Mouse (Mus musculus): ENCODE results near the gene Fes.

Fes gene

GRCm38 (mm10) chr7:80387633-80388543, at the start of gene Fes:
Fes (minus strand) TSS chr7:80387946.
- peak; percentile 62 for DNase-seq (ENCODE audit: extremely low spot score, low spot score)

- DNase-seq (ENCODE audit: extremely low spot score, low spot score), result no peak
Measured at GRCm38 (mm10) chr7:80436571-80436970, 48.8 kb upstream of the Fes start.

GRCm38 (mm10) chr7:80435594-80435993, 47.8 kb upstream of the Fes start:
- DNase-seq (ENCODE audit: extremely low spot score, low spot score), result no peak

GRCm38 (mm10) chr7:80429661-80430060, 41.9 kb upstream of the Fes start:
- DNase-seq (ENCODE audit: extremely low spot score, low spot score), result no peak

GRCm38 (mm10) chr7:80427730-80428129, 40.0 kb upstream of the Fes start:
- no peak for DNase-seq (ENCODE audit: extremely low spot score, low spot score)

GRCm38 (mm10) chr7:80426363-80426762, 38.6 kb upstream of the Fes start:
- no peak for DNase-seq (ENCODE audit: extremely low spot score, low spot score)

- no peak for DNase-seq (ENCODE audit: extremely low spot score, low spot score)
Measured at GRCm38 (mm10) chr7:80424722-80425121, 37.0 kb upstream of the Fes start.

GRCm38 (mm10) chr7:80422759-80423480, 35.2 kb upstream of the Fes start:
- DNase-seq (ENCODE audit: extremely low spot score, low spot score), result no peak

GRCm38 (mm10) chr7:80421576-80421975, 33.8 kb upstream of the Fes start:
- no peak for DNase-seq (ENCODE audit: extremely low spot score, low spot score)

- no peak for DNase-seq (ENCODE audit: extremely low spot score, low spot score)
Measured at GRCm38 (mm10) chr7:80420586-80420985, 32.8 kb upstream of the Fes start.

- no peak for DNase-seq (ENCODE audit: extremely low spot score, low spot score)
Measured at GRCm38 (mm10) chr7:80419278-80419677, 31.5 kb upstream of the Fes start.

- no peak for DNase-seq (ENCODE audit: extremely low spot score, low spot score)
Measured at GRCm38 (mm10) chr7:80418036-80418435, 30.3 kb upstream of the Fes start.

GRCm38 (mm10) chr7:80417601-80418000, 29.9 kb upstream of the Fes start:
- DNase-seq (ENCODE audit: extremely low spot score, low spot score), result no peak

GRCm38 (mm10) chr7:80416969-80417368, 29.2 kb upstream of the Fes start:
- no peak for DNase-seq (ENCODE audit: extremely low spot score, low spot score)

- DNase-seq (ENCODE audit: extremely low spot score, low spot score), result no peak
Measured at GRCm38 (mm10) chr7:80414303-80414855, 26.6 kb upstream of the Fes start.

- DNase-seq (ENCODE audit: extremely low spot score, low spot score), result no peak
Measured at GRCm38 (mm10) chr7:80413512-80414302, 26.0 kb upstream of the Fes start.

GRCm38 (mm10) chr7:80412781-80413180, 25.0 kb upstream of the Fes start:
- no peak for DNase-seq (ENCODE audit: extremely low spot score, low spot score)

- DNase-seq (ENCODE audit: extremely low spot score, low spot score), result no peak
Measured at GRCm38 (mm10) chr7:80412279-80412678, 24.5 kb upstream of the Fes start.

- DNase-seq (ENCODE audit: extremely low spot score, low spot score), result no peak
Measured at GRCm38 (mm10) chr7:80410380-80410779, 22.6 kb upstream of the Fes start.

- no peak for DNase-seq (ENCODE audit: extremely low spot score, low spot score)
Measured at GRCm38 (mm10) chr7:80407712-80408111, 20.0 kb upstream of the Fes start.

- DNase-seq (ENCODE audit: extremely low spot score, low spot score), result no peak
Measured at GRCm38 (mm10) chr7:80406186-80406585, 18.4 kb upstream of the Fes start.
